In the genomic region with DNA sequence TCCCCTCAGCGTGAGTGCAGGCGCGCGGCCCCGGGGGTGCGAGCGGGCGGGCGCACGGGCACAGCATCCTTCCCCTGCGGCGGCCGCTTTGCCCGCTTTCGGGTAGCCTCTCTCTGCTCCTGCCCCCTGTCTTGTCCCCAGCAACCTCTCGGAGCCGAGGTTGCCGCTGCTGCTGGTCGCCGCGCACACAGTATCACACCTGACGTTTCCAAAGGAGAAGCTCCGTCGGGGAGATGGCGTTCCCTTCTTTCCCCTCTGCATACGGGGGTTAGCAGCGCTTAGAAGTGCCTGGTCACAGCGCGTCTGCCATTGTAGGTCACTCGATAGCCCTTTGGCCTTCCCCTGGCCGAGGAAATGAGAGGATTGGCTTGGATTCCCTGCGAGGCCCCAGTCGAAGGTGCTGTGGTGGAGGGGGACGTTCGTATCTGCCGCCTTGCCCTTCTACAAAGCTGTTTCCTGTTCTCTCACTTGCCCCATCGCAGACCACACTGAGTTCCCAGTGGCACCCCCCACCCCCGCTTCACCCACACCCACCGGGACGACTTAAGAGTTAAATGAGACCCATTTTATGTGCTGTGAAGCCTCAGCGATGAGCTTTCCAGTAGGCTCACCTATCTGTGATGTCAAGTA, we compare ENCODE assay signal across 8 mouse cellular contexts. TPM values are rescaled to one million over a fixed set of nuclear protein-coding genes. Genes with fewer than 3 reads are reported as not detected.
DNase-seq lines count a peak whose midpoint lies in the region; ATAC-seq and TF ChIP-seq lines count a peak whose summit lies in the region.

No protein-coding gene starts in this region.

- H3K4me2 ChIP-seq in kidney, embryonic 14.5 days (replicated peaks; ENCODE audit: low read depth, low read length): peak overlapping the region; percentile 63
- H3K4me2 ChIP-seq in embryonic facial prominence, embryonic 14.5 days (ENCODE audit: low read depth, low read length): peak overlapping the region; percentile 89
- peak overlapping the region; percentile 79 for H3K4me2 ChIP-seq in intestine, postnatal 0 days (replicated peaks; ENCODE audit: low read depth)
- peak overlapping the region; percentile 96 for H3K4me2 ChIP-seq in neural tube, embryonic 12.5 days (replicated peaks)

- ATAC-seq in kidney, embryonic 14.5 days (ENCODE audit: low FRiP score, low TSS enrichment): peak; percentile 70
- peak; percentile 66 for ATAC-seq in embryonic facial prominence, embryonic 14.5 days (ENCODE audit: low read depth)
- no peak for ATAC-seq in intestine, postnatal 0 days
- ATAC-seq in neural tube, embryonic 12.5 days (ENCODE audit: low FRiP score, low read depth): peak; percentile 57

- in situ Hi-C loops in ES-E14 (cut with MboI; ENCODE audit: low sequenced_read_pairs in 2 of 2, unreplicated experiment in 2 of 2): no loop called here

- H3K27me3 ChIP-seq in kidney, embryonic 14.5 days (ENCODE audit: control insufficient read depth, insufficient read depth, low read length): no peaks in the 10 kb centered on the region
- H3K27me3 ChIP-seq in embryonic facial prominence, embryonic 14.5 days (replicated peaks; ENCODE audit: control insufficient read depth, insufficient read depth, low read length): no peaks in the 10 kb centered on the region
- no peaks in the 10 kb centered on the region for H3K27me3 ChIP-seq in intestine, postnatal 0 days (replicated peaks; ENCODE audit: control insufficient read depth, insufficient read depth, low read length)
- no peaks in the 10 kb centered on the region for H3K27me3 ChIP-seq in neural tube, embryonic 12.5 days (replicated peaks)

- peak overlapping the region; percentile 92 for H3K9ac ChIP-seq in kidney, embryonic 14.5 days (ENCODE audit: low read depth, low read length)
- H3K9ac ChIP-seq in ES-E14 (ENCODE audit: insufficient read depth, low read depth, low read length, poor library complexity, severe bottlenecking): peak overlapping the region; percentile 96
- peak overlapping the region; percentile 96 for H3K9ac ChIP-seq in embryonic facial prominence, embryonic 14.5 days (ENCODE audit: low read depth, low read length)
- peak overlapping the region; percentile 95 for H3K9ac ChIP-seq in intestine, postnatal 0 days (ENCODE audit: low read depth, low read length)
- peak overlapping the region; percentile 93 for H3K9ac ChIP-seq in neural tube, embryonic 12.5 days

- H3K4me1 ChIP-seq in kidney, embryonic 14.5 days (ENCODE audit: control insufficient read depth, insufficient read depth, low read length): 0 out of 2 replicates have a peak, but pooled peaks cover 4% of the 10 kb centered on the region
- peaks cover 0 to 4% of the 10 kb centered on the region in 2 experiments; a peak in 1 of 4 replicates for H3K4me1 ChIP-seq in ES-E14 (ENCODE audit: control insufficient read depth in 2 of 2, insufficient read depth in 2 of 2, low read length in 2 of 2, poor library complexity in 1 of 2)
- peaks cover 5% of the 10 kb centered on the region; the same call in 1 of the 2 replicates for H3K4me1 ChIP-seq in embryonic facial prominence, embryonic 14.5 days (ENCODE audit: control insufficient read depth, insufficient read depth, low read length)
- no peaks in the 10 kb centered on the region for H3K4me1 ChIP-seq in intestine, postnatal 0 days (replicated peaks; ENCODE audit: control insufficient read depth, insufficient read depth, low read length)
- H3K4me1 ChIP-seq in neural tube, embryonic 12.5 days: peaks cover 12% of the 10 kb centered on the region

- peak overlapping the region; percentile 89 for H3K27ac ChIP-seq in kidney, embryonic 14.5 days (ENCODE audit: low read depth, low read length)
- H3K27ac ChIP-seq in ES-E14 (ENCODE audit: insufficient read depth, low read depth, low read length, poor library complexity, severe bottlenecking): peak overlapping the region; percentile 69
- peak overlapping the region; percentile 88 for H3K27ac ChIP-seq in embryonic facial prominence, embryonic 14.5 days (replicated peaks; ENCODE audit: low read depth, low read length)
- peak overlapping the region; percentile 96 for H3K27ac ChIP-seq in intestine, postnatal 0 days (ENCODE audit: low read depth, low read length)
- peak overlapping the region; percentile 82 for H3K27ac ChIP-seq in neural tube, embryonic 12.5 days

- peak; percentile 31; the same call in 1 of the 2 replicates for TF ChIP-seq CTCF in intestine, postnatal 0 days (IDR thresholded peaks at IDR 0.05; ENCODE audit: low read depth)

- WGBS in kidney, embryonic 14.5 days: under 1% methylated on average over 41 of the region's 41 CpGs
- WGBS in embryonic facial prominence, embryonic 14.5 days: under 1% methylated on average over 26 of the region's 41 CpGs
- WGBS in intestine, postnatal 0 days: 1% methylated on average over 41 of the region's 41 CpGs
- WGBS in neural tube, embryonic 12.5 days: under 1% methylated on average over 41 of the region's 41 CpGs

- no peaks in the 10 kb centered on the region for H3K9me3 ChIP-seq in kidney, embryonic 14.5 days (ENCODE audit: control insufficient read depth, low read length)
- no peaks in the 10 kb centered on the region for H3K9me3 ChIP-seq in ES-E14 (ENCODE audit: control insufficient read depth, insufficient read depth, low read depth, low read length)
- H3K9me3 ChIP-seq in embryonic facial prominence, embryonic 14.5 days (ENCODE audit: control insufficient read depth, low read length): no peaks in the 10 kb centered on the region
- no peaks in the 10 kb centered on the region for H3K9me3 ChIP-seq in intestine, postnatal 0 days (ENCODE audit: control insufficient read depth)
- no peaks in the 10 kb centered on the region for H3K9me3 ChIP-seq in neural tube, embryonic 12.5 days

- peaks cover 17% of the 10 kb centered on the region; the same call in 1 of the 2 replicates for H3K36me3 ChIP-seq in kidney, embryonic 14.5 days (ENCODE audit: control insufficient read depth, insufficient read depth, low read length)
- H3K36me3 ChIP-seq in ES-E14 (ENCODE audit: control insufficient read depth, insufficient read depth, low read length, poor library complexity, severe bottlenecking): peaks cover 8% of the 10 kb centered on the region; the same call in 1 of the 2 replicates
- H3K36me3 ChIP-seq in embryonic facial prominence, embryonic 14.5 days (ENCODE audit: control insufficient read depth, insufficient read depth, low read length): peaks cover 20% of the 10 kb centered on the region
- peaks cover 16% of the 10 kb centered on the region for H3K36me3 ChIP-seq in intestine, postnatal 0 days (ENCODE audit: control insufficient read depth, insufficient read depth)
- peaks cover 16% of the 10 kb centered on the region for H3K36me3 ChIP-seq in neural tube, embryonic 12.5 days

- DNase-seq in kidney, postnatal 10 days: no peak
- DNase-seq in ES-E14 (ENCODE audit: low read depth, low spot score): no peak
- DNase-seq in embryonic facial prominence, embryonic 14.5 days (ENCODE audit: low spot score): no peak
- no peak for DNase-seq in cerebellum, adult 9-11 months
- DNase-seq in kidney, postnatal 36 days: no peak

- peak overlapping the region; percentile 99 for H3K4me3 ChIP-seq in kidney, embryonic 14.5 days (ENCODE audit: low read length)
- H3K4me3 ChIP-seq in ES-E14 (ENCODE audit: insufficient read depth in 1 of 2, low read depth in 1 of 2, low read length in 2 of 2, poor library complexity in 1 of 2, severe bottlenecking in 1 of 2): peak overlapping the region; percentile 95 to 99
- H3K4me3 ChIP-seq in embryonic facial prominence, embryonic 14.5 days (ENCODE audit: low read depth, low read length): peak overlapping the region; percentile 93
- peak overlapping the region; percentile 96 for H3K4me3 ChIP-seq in intestine, postnatal 0 days (ENCODE audit: low read depth, low read length)
- H3K4me3 ChIP-seq in neural tube, embryonic 12.5 days: peak overlapping the region; percentile 96

TF ChIP-seq in ES-E14, 5 proteins besides CTCF, POLR2A, EP300 and RAD21:
- TF ChIP-seq ZNF384 (IDR thresholded peaks at IDR 0.05; ENCODE audit: low read depth, low read length): no peak
- TF ChIP-seq CHD2 (IDR thresholded peaks at IDR 0.05; ENCODE audit: low read depth, low read length): no peak
- no peak for TF ChIP-seq ZC3H11A (IDR thresholded peaks at IDR 0.05; ENCODE audit: borderline replicate concordance, low read depth, low read length)
- TF ChIP-seq HCFC1 (IDR thresholded peaks at IDR 0.05; ENCODE audit: borderline replicate concordance, insufficient read depth, low read length): no peak

RNA-seq across cellular contexts. Expression of a gene that starts 0.5 kb away (rescaled TPM):
- polyA plus RNA-seq in kidney, embryonic 14.5 days (2014; fragmentation: Nextera tagmentation; extraction: Ambion mirVana): 102 and 111 TPM in 2 replicates
- total RNA-seq in ES-E14 (2012; rRNA removed): 130 and 183 TPM in 2 replicates
- 88.9 and 115 TPM in 2 replicates for polyA plus RNA-seq in embryonic facial prominence, embryonic 14.5 days (2014; fragmentation: Nextera tagmentation; extraction: Ambion mirVana)
- 68.9 and 70.4 TPM in 2 replicates for polyA plus RNA-seq in intestine, postnatal 0 days (2015; fragmentation: Nextera tagmentation; extraction: Ambion mirVana)
- 160 and 161 TPM in 2 replicates for polyA plus RNA-seq in neural tube, embryonic 12.5 days (2016; fragmentation: Nextera tagmentation; extraction: Ambion mirVana)

RNA-seq across cellular contexts. Expression of a gene that starts 46.2 kb away (rescaled TPM):
- 2.2 and 2.3 TPM in 2 replicates for polyA plus RNA-seq in kidney, embryonic 14.5 days (2014; fragmentation: Nextera tagmentation; extraction: Ambion mirVana)
- total RNA-seq in ES-E14 (2012; rRNA removed): 8.6 and 10.2 TPM in 2 replicates
- 2.2 and 2.6 TPM in 2 replicates for polyA plus RNA-seq in embryonic facial prominence, embryonic 14.5 days (2014; fragmentation: Nextera tagmentation; extraction: Ambion mirVana)
- 0.81 and 0.82 TPM in 2 replicates for polyA plus RNA-seq in intestine, postnatal 0 days (2015; fragmentation: Nextera tagmentation; extraction: Ambion mirVana)
- polyA plus RNA-seq in neural tube, embryonic 12.5 days (2016; fragmentation: Nextera tagmentation; extraction: Ambion mirVana): 3.7 TPM in 2 replicates

RNA-seq across cellular contexts. Expression of a gene that starts 46.3 kb away (rescaled TPM):
- 74.6 and 87.2 TPM in 2 replicates for polyA plus RNA-seq in kidney, embryonic 14.5 days (2014; fragmentation: Nextera tagmentation; extraction: Ambion mirVana)
- total RNA-seq in ES-E14 (2012; rRNA removed): 30.0 and 37.2 TPM in 2 replicates
- polyA plus RNA-seq in embryonic facial prominence, embryonic 14.5 days (2014; fragmentation: Nextera tagmentation; extraction: Ambion mirVana): 66.0 and 68.1 TPM in 2 replicates
- polyA plus RNA-seq in intestine, postnatal 0 days (2015; fragmentation: Nextera tagmentation; extraction: Ambion mirVana): 26.7 and 29.1 TPM in 2 replicates
- polyA plus RNA-seq in neural tube, embryonic 12.5 days (2016; fragmentation: Nextera tagmentation; extraction: Ambion mirVana): 97.7 and 103 TPM in 2 replicates

RNA-seq across cellular contexts. Expression of a gene that starts 56.0 kb away (rescaled TPM):
- polyA plus RNA-seq in kidney, embryonic 14.5 days (2014; fragmentation: Nextera tagmentation; extraction: Ambion mirVana): 14.8 and 17.5 TPM in 2 replicates
- 13.4 and 19.2 TPM in 2 replicates for total RNA-seq in ES-E14 (2012; rRNA removed)
- 14.9 and 15.2 TPM in 2 replicates for polyA plus RNA-seq in embryonic facial prominence, embryonic 14.5 days (2014; fragmentation: Nextera tagmentation; extraction: Ambion mirVana)
- polyA plus RNA-seq in intestine, postnatal 0 days (2015; fragmentation: Nextera tagmentation; extraction: Ambion mirVana): 5.9 and 6.6 TPM in 2 replicates
- 15.4 and 17.1 TPM in 2 replicates for polyA plus RNA-seq in neural tube, embryonic 12.5 days (2016; fragmentation: Nextera tagmentation; extraction: Ambion mirVana)
